Mouse (Mus musculus) lung, adult 2 months (tissue): ENCODE data around the gene Pou6f1. TPM values are rescaled to one million over a fixed set of nuclear protein-coding genes. Genes with fewer than 3 reads are reported as not detected.

ENCODE experiments used
- DNase-seq: peaks from one replicate; pipeline ENCODE4 v3.0.0; 2022
- H3K4me1 ChIP-seq: fragments of 200-500 bp; 2 replicates; pipeline ENCODE4 v1.6.1; 2011; ENCODE audit warnings: low read length; ENCODE audit not compliant: control insufficient read depth, insufficient read depth
- H3K4me3 ChIP-seq: fragments of 200-500 bp; replicated peaks from 2 replicates; pipeline ENCODE3; 2011; ENCODE audit warnings: low read depth, mild to moderate bottlenecking, control low read depth, low read length; ENCODE audit errors: extremely low read depth
- CTCF ChIP-seq: fragments of 200-500 bp; IDR thresholded peaks from 2 replicates; pipeline ENCODE4 v1.5.1; 2011; ENCODE audit warnings: mild to moderate bottlenecking, low read length, control low read depth; ENCODE audit not compliant: insufficient read depth
- POLR2A ChIP-seq: fragments of 200-500 bp; IDR thresholded peaks from 2 replicates; pipeline ENCODE4 v1.6.1; 2011; ENCODE audit warnings: low read depth, mild to moderate bottlenecking, control low read depth, low read length, borderline replicate concordance; ENCODE audit errors: extremely low read depth
- whole genome bisulfite sequencing: fragments of 180-500 bp; shearing (Covaris S2); methylation state at CpG from one replicate; pipeline ENCODE4 v1.1.7; 2018; 5-methylcytosine and 5-hydroxymethylcytosine counted together
- polyA plus RNA-seq: library from polyadenylated mRNA; depleted of rRNA; stranded (reverse); fragments of >200 nt; gene quantifications from 2 replicates; pipeline ENCODE4 v1.2.3, GENCODE M21; 2012; rRNA removed

Gene Pou6f1
- polyA plus RNA-seq: 34.8 and 40.2 TPM in 2 replicates

- peaks cover 7% of the 10 kb centered on the region; the same call in 1 of the 2 replicates for H3K4me1 ChIP-seq
- no peak for TF ChIP-seq CTCF
- TF ChIP-seq POLR2A: no peak
- H3K4me3 ChIP-seq: peak within 1 kb of the TSS; percentile 86
- 1% methylated on average over 74 of the region's 76 CpGs for WGBS
- DNase-seq: peak; percentile 72
Measured at GRCm38 (mm10) chr15:100599276-100600046, at the start of gene Pou6f1. TSS of gene Pou6f1 (minus strand) at chr15:100599984.

- Histone ChIP-seq H3K4me1 (no peaks in the 10 kb centered on the region), H3K4me3 (no peak overlapping the region)
- no peak for TF ChIP-seq POLR2A
- no peak for TF ChIP-seq CTCF
- DNase-seq: no peak
- 83% methylated on average over 6 of the region's 6 CpGs for whole genome bisulfite sequencing
Measured at GRCm38 (mm10) chr15:100646161-100646560, 46.4 kb upstream of the Pou6f1 start.

- no peaks in the 10 kb centered on the region for H3K4me1 ChIP-seq
- H3K4me3 ChIP-seq: no peak overlapping the region
- WGBS: 91% methylated on average over 7 of the region's 7 CpGs
- DNase-seq: no peak
- TF ChIP-seq POLR2A: no peak
- TF ChIP-seq CTCF: no peak
Measured at GRCm38 (mm10) chr15:100642451-100642850, 42.7 kb upstream of the Pou6f1 start.

GRCm38 (mm10) chr15:100641226-100641810 is 41.5 kb upstream of the Pou6f1 start:
- TF ChIP-seq CTCF (no peak), POLR2A (no peak)
- Histone ChIP-seq H3K4me3 (no peak overlapping the region), H3K4me1 (no peaks in the 10 kb centered on the region)
- DNase-seq: no peak
- WGBS: 50% methylated on average over 13 of the region's 16 CpGs

- no peak for DNase-seq
- 70% methylated on average over 16 of the region's 16 CpGs for WGBS
- TF ChIP-seq CTCF (no peak), POLR2A (no peak)
- Histone ChIP-seq H3K4me1 (no peaks in the 10 kb centered on the region; the same call in 1 of the 2 replicates), H3K4me3 (no peak overlapping the region)
Measured at GRCm38 (mm10) chr15:100639972-100640750, 40.4 kb upstream of the Pou6f1 start.

GRCm38 (mm10) chr15:100637661-100638060 is 37.9 kb upstream of the Pou6f1 start:
- DNase-seq: peak; percentile 39
- peak overlapping the region; percentile 83 for H3K4me3 ChIP-seq
- WGBS: 18% methylated on average over 6 of the region's 6 CpGs

GRCm38 (mm10) chr15:100636700-100637501 is 37.1 kb upstream of the Pou6f1 start, which contains the start of gene Smagp:
TSS of gene Smagp (minus strand) at chr15:100636940.
- H3K4me1 ChIP-seq: peaks cover 11% of the 10 kb centered on the region
- TF ChIP-seq POLR2A (peak; percentile 7; the same call in 1 of the 2 replicates), CTCF (no peak)
- WGBS: under 1% methylated on average over 77 of the region's 77 CpGs
- H3K4me3 ChIP-seq: peak within 1 kb of the TSS; percentile 83
- peak; percentile 64 for DNase-seq

More at GRCm38 (mm10) chr15:100637661-100638060, 37.9 kb upstream of the Pou6f1 start:
- TF ChIP-seq CTCF (peak; percentile 69), POLR2A (no peak)
- H3K4me1 ChIP-seq: peaks cover 8% of the 10 kb centered on the region

GRCm38 (mm10) chr15:100635851-100636645 is 36.3 kb upstream of the Pou6f1 start:
- Histone ChIP-seq H3K4me1 (peaks cover 15% of the 10 kb centered on the region), H3K4me3 (peak overlapping the region; percentile 83)
- WGBS: 7% methylated on average over 37 of the region's 38 CpGs
- TF ChIP-seq POLR2A: no peak
- no peak for TF ChIP-seq CTCF
- peak; percentile 21 for DNase-seq
